Mouse (Mus musculus) neutrophil, adult 83 days (primary cell): Measurements from ENCODE around the gene Lhx3. TPM values are rescaled to one million over a fixed set of nuclear protein-coding genes. Genes with fewer than 3 reads are reported as not detected.

ENCODE experiments used
- total RNA-seq, 2 experiments: library from RNA; stranded (reverse); gene quantifications; one replicate each; pipeline ENCODE4 v1.2.4; 2023

Lhx3 gene
- not detected for total RNA-seq

GRCm38 (mm10) chr2:26208126-26208789 lies at the start of gene Lhx3:
Lhx3 (minus strand) TSS chr2:26208289.

GRCm38 (mm10) chr2:26237290-26237782 lies 29.2 kb upstream of the Lhx3 start, which contains the start of gene Qsox2:
Qsox2 (minus strand) TSS chr2:26237525.

Other genes starting within 250 kb of the Lhx3 start
- 10 to 100 TPM in 1 of 2 experiments, 1 to 10 TPM in 1; 9.7 to 10.5 TPM for gene Camsap1, start 225.0 kb downstream of the Lhx3 start, total RNA-seq
- 10 to 100 TPM; 41.8 to 51.7 TPM for gene Ubac1, start 186.5 kb downstream of the Lhx3 start, total RNA-seq
- gene Nacc2, start 85.1 kb downstream of the Lhx3 start, total RNA-seq: 1 to 10 TPM; 2.7 to 3.8 TPM
- 1 to 10 TPM; 3.9 to 4.6 TPM for gene Qsox2, start 29.2 kb upstream of the Lhx3 start, total RNA-seq
- gene Ccdc187, start 86.3 kb upstream of the Lhx3 start, total RNA-seq: not detected
- 1 to 10 TPM; 6.7 to 8.5 TPM for gene Gpsm1, start 107.2 kb upstream of the Lhx3 start, total RNA-seq
- 1 to 10 TPM; 4.7 to 5.2 TPM for gene Dnlz, start 143.8 kb upstream of the Lhx3 start, total RNA-seq
- 100 to 1,000 TPM; 168 to 182 TPM for gene Card9, start 152.6 kb upstream of the Lhx3 start, total RNA-seq
- gene Snapc4, start 172.4 kb upstream of the Lhx3 start, total RNA-seq: 10 to 100 TPM; 17.4 to 20.4 TPM
- gene Entr1, start 181.0 kb upstream of the Lhx3 start, total RNA-seq: 10 to 100 TPM; 91.3 to 98.5 TPM
- 10 to 100 TPM; 40.3 to 44.0 TPM for gene Pmpca, start 181.1 kb upstream of the Lhx3 start, total RNA-seq
- 10 to 100 TPM; 14.1 to 15.8 TPM for gene Inpp5e, start 200.9 kb upstream of the Lhx3 start, total RNA-seq
- gene Sec16a, start 236.9 kb upstream of the Lhx3 start, total RNA-seq: 10 to 100 TPM; 43.7 to 52.4 TPM